Mouse (Mus musculus) ES-Bruce4 (cell line): ENCODE results near the gene Tsfm. TPM values are rescaled to one million over a fixed set of nuclear protein-coding genes. Genes with fewer than 3 reads are reported as not detected.

Experiments used
- H3K27ac ChIP-seq: 2 replicates; pipeline ENCODE4 v1.5.1; 2012; ENCODE audit warnings: low read length, inconsistent platforms; ENCODE audit not compliant: insufficient read depth
- H3K27me3 ChIP-seq: 2 replicates; pipeline ENCODE4 v1.6.1; 2012; ENCODE audit warnings: mild to moderate bottlenecking, low read length, inconsistent platforms; ENCODE audit not compliant: control insufficient read depth, poor library complexity, insufficient read depth, severe bottlenecking
- H3K36me3 ChIP-seq: 2 replicates; pipeline ENCODE4 v1.6.1; 2012; ENCODE audit warnings: inconsistent platforms, mild to moderate bottlenecking, low read length, moderate library complexity; ENCODE audit not compliant: control insufficient read depth, poor library complexity, insufficient read depth, severe bottlenecking
- H3K4me1 ChIP-seq: one replicate; pipeline ENCODE4 v1.8.1; 2011; ENCODE audit warnings: low read length; ENCODE audit not compliant: control insufficient read depth, insufficient read depth
- H3K4me3 ChIP-seq: 2 replicates; pipeline ENCODE4 v1.5.1; 2011; ENCODE audit warnings: low read depth, mild to moderate bottlenecking, low read length
- H3K9ac ChIP-seq: 2 replicates; pipeline ENCODE4 v1.6.1; 2012; ENCODE audit warnings: low read depth, mild to moderate bottlenecking, inconsistent platforms; ENCODE audit not compliant: poor library complexity, severe bottlenecking
- H3K9me3 ChIP-seq: replicated peaks from 2 replicates; pipeline ENCODE4 v1.6.1; 2012; ENCODE audit warnings: mild to moderate bottlenecking, low read length, inconsistent platforms; ENCODE audit not compliant: control insufficient read depth, poor library complexity, insufficient read depth, severe bottlenecking
- CTCF ChIP-seq: IDR thresholded peaks from one replicate; pipeline ENCODE4 v1.8.1; 2011; ENCODE audit warnings: low read depth, low read length
- EP300 ChIP-seq: IDR thresholded peaks from 2 replicates; pipeline ENCODE4 v1.6.1; 2011; ENCODE audit warnings: low read depth, low read length; ENCODE audit not compliant: insufficient read depth
- POLR2A ChIP-seq: IDR thresholded peaks from one replicate; pipeline ENCODE4 v1.8.1; 2011; ENCODE audit warnings: low read length; ENCODE audit not compliant: insufficient read depth
- polyA plus RNA-seq: library from polyadenylated mRNA; stranded (reverse); fragments of >200 nt; gene quantifications from 2 replicates; pipeline ENCODE4 v1.2.4, GENCODE M21; 2011; ENCODE audit warnings: low read depth; ENCODE audit not compliant: missing spikeins, insufficient read depth, insufficient read length

Gene Tsfm
- polyA plus RNA-seq, 1 experiment = 47.9 TPM

GRCm38 (mm10) chr10:126962966-126963330, 67.7 kb downstream of the Tsfm start:
- no peaks in the 10 kb centered on the region for H3K27me3 ChIP-seq
- no peak overlapping the region for H3K9ac ChIP-seq
- H3K9me3 ChIP-seq = no peaks in the 10 kb centered on the region
- H3K36me3 ChIP-seq = no peaks in the 10 kb centered on the region
- TF ChIP-seq EP300 (no peak), POLR2A (no peak), CTCF (no peak)
- H3K4me1 ChIP-seq = peaks cover 2% of the 10 kb centered on the region
- no peak overlapping the region for H3K4me3 ChIP-seq
- H3K27ac ChIP-seq = no peak overlapping the region

GRCm38 (mm10) chr10:126962271-126962965, 68.2 kb downstream of the Tsfm start:
- no peak overlapping the region for H3K9ac ChIP-seq
- no peaks in the 10 kb centered on the region for H3K27me3 ChIP-seq
- H3K9me3 ChIP-seq = no peaks in the 10 kb centered on the region
- H3K4me1 ChIP-seq = peaks cover 2% of the 10 kb centered on the region
- no peaks in the 10 kb centered on the region for H3K36me3 ChIP-seq
- TF ChIP-seq CTCF (no peak), EP300 (no peak), POLR2A (no peak)
- no peak overlapping the region for H3K27ac ChIP-seq
- H3K4me3 ChIP-seq = peak overlapping the region; percentile 7; the same call in 1 of the 2 replicates

GRCm38 (mm10) chr10:126961757-126962156, 68.9 kb downstream of the Tsfm start:
- no peaks in the 10 kb centered on the region for H3K9me3 ChIP-seq
- H3K4me1 ChIP-seq = peaks cover 4% of the 10 kb centered on the region
- H3K4me3 ChIP-seq = no peak overlapping the region
- no peaks in the 10 kb centered on the region for H3K27me3 ChIP-seq
- TF ChIP-seq POLR2A (no peak), EP300 (no peak), CTCF (no peak)
- no peak overlapping the region for H3K9ac ChIP-seq
- no peaks in the 10 kb centered on the region for H3K36me3 ChIP-seq
- H3K27ac ChIP-seq = no peak overlapping the region

Other genes with a start within 250 kb of the Tsfm start
- gene Atp23, start 129.5 kb downstream of the Tsfm start, polyA plus RNA-seq = 10.2 and 14.3 TPM in 2 replicates
- gene Ctdsp2, start 52.1 kb downstream of the Tsfm start, polyA plus RNA-seq = 60.9 and 62.0 TPM in 2 replicates
- gene Avil, start 30.1 kb downstream of the Tsfm start, polyA plus RNA-seq = 0.19 and 0.78 TPM in 2 replicates
- gene Mettl1, start 10.6 kb upstream of the Tsfm start, polyA plus RNA-seq = 20.2 and 22.8 TPM in 2 replicates
- gene Eef1akmt3, start 10.7 kb upstream of the Tsfm start, polyA plus RNA-seq = 0.41 and 0.51 TPM in 2 replicates
- 0.42 TPM in 1 of 2 replicates, not detected in the other for gene Cyp27b1, start 17.4 kb upstream of the Tsfm start, polyA plus RNA-seq
- gene March9, start 29.3 kb upstream of the Tsfm start, polyA plus RNA-seq = 8.8 and 9.5 TPM in 2 replicates
- 619 and 675 TPM in 2 replicates for gene Cdk4, start 32.7 kb upstream of the Tsfm start, polyA plus RNA-seq
- 71.0 and 75.9 TPM in 2 replicates for gene Tspan31, start 39.4 kb upstream of the Tsfm start, polyA plus RNA-seq
- 0.72 and 0.85 TPM in 2 replicates for gene Agap2, start 44.4 kb upstream of the Tsfm start, polyA plus RNA-seq
- 14.1 and 16.7 TPM in 2 replicates for gene Os9, start 90.3 kb upstream of the Tsfm start, polyA plus RNA-seq
- gene B4galnt1, start 134.4 kb upstream of the Tsfm start, polyA plus RNA-seq = 7.7 and 9.5 TPM in 2 replicates
- 24.6 and 35.2 TPM in 2 replicates for gene Slc26a10, start 149.8 kb upstream of the Tsfm start, polyA plus RNA-seq
- 50.9 and 54.3 TPM in 2 replicates for gene Arhgef25, start 159.2 kb upstream of the Tsfm start, polyA plus RNA-seq
- gene Dtx3, start 164.9 kb upstream of the Tsfm start, polyA plus RNA-seq = 49.8 and 50.8 TPM in 2 replicates
- gene Pip4k2c, start 180.7 kb upstream of the Tsfm start, polyA plus RNA-seq = 36.7 and 39.2 TPM in 2 replicates
- gene Kif5a, start 232.5 kb upstream of the Tsfm start, polyA plus RNA-seq = 7.3 and 8.0 TPM in 2 replicates
- gene Dctn2, start 235.5 kb upstream of the Tsfm start, polyA plus RNA-seq = 124 and 125 TPM in 2 replicates